Mouse (Mus musculus) G1E (cell line): ENCODE measurements around the gene Samd5.

ENCODE experiments used
- CTCF ChIP-seq: IDR thresholded peaks from 2 replicates; pipeline ENCODE4 v1.5.1; 2012; ENCODE audit warnings: low read depth, low read length, inconsistent platforms, mixed read lengths
- GATA1 ChIP-seq: IDR thresholded peaks from 2 replicates; pipeline ENCODE4 v1.6.1; 2012; ENCODE audit warnings: borderline replicate concordance, low read length, inconsistent platforms, mixed read lengths
- GATA2 ChIP-seq: IDR thresholded peaks from 2 replicates; pipeline ENCODE4 v1.6.1; 2012; ENCODE audit warnings: low read depth, low read length, inconsistent platforms, borderline replicate concordance
- POLR2AphosphoS5 ChIP-seq: IDR thresholded peaks from 2 replicates; pipeline ENCODE4 v1.6.1; 2012; ENCODE audit warnings: low read depth, low read length, inconsistent platforms; ENCODE audit not compliant: insufficient replicate concordance
- TAL1 ChIP-seq: conservative IDR thresholded peaks from 2 replicates; pipeline ENCODE4 v1.6.1; 2012; ENCODE audit warnings: low read depth, low read length, inconsistent platforms, mixed read lengths

DNA sequence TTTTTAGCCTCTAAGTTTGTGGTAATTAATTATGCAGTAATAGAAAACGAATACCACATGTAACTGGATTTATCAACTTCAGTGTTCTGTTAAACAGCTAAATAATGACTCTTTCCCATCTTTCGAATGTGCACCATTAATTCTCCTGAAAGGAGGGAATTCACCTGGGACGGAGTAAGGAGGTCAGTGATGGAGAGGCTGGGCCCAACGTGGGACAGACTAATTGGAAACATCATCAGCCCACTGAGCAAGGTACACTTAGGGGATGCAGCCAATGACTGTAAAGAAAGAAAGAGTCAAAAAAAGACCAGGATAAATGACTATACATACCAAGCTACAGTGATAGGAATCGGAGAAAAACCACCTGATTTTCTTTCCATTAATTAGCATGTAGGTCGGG is 31.5 kb downstream of the Samd5 start:
- no peak for TF ChIP-seq CTCF
- no peak for TF ChIP-seq POLR2AphosphoS5
- TF ChIP-seq GATA1, result no peak
- TF ChIP-seq GATA2, result no peak
- TF ChIP-seq TAL1, result no peak
